Mouse (Mus musculus): ENCODE data around the gene Lep.
A peak's percentile ranks its signal among the peaks of the same experiment; 100 is the strongest.

The Lep gene

DNA sequence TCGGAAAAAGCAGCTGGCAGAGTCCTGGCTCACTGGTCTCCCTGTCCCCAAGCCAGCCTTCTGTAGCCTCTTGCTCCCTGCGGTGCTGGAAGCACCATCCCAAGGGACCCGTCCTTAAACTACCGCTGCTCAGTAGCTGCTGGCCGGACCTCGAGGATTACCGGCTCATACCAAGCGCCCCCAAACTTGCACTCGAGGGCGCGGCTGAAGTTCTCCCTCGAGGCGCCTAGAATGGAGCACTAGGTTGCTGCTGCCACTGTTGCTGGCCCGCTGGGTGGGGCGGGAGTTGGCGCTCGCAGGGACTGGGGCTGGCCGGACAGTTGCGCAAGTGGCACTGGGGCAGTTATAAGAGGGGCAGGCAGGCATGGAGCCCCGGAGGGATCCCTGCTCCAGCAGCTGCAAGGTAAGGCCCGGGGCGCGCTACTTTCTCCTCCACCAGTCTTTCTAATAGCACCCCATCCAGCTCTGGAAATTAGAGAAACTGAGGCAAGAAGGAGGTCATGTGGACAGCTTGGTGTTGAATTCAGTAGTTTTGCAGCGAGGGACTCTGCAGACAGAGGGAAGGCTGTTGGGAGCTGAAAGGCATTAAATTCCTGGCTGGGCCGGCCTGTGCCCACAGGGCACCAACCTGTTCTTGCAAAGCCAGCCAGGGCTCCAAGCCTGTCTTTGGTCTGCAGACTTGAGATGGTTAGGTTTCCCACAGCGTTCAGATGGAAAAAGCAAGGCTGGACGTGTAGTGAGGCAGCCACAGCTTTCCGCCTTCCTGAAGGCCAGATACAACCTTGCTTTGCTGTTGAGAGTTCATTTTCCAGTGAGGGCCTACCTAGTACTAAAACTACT lies at the start of gene Lep:
TSS of gene Lep (plus strand) at position 375 of the 840 bp plus-strand sequence.
- no peak for ATAC-seq (ENCODE audit: low TSS enrichment)

DNA sequence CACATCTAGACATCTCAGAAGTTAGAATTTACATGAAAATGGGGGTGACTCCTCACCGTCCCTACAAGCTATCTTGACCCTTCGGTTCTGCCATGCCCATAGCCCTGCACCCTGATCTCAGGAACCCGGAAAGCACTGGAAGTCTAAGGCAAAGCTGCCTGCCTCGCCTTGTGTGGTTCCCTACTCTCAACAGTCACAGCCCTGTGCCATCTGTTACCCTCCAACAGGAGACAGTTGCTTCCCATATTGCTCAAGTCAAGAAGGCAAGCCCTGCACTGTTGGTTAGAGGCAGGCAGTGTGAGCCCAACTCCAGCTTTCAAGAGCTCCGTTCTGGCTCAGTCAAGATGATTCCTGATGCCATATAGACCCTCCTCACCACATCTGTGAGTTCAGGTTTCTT lies 48.4 kb upstream of the Lep start:
- no peak for ATAC-seq (ENCODE audit: low TSS enrichment)

DNA sequence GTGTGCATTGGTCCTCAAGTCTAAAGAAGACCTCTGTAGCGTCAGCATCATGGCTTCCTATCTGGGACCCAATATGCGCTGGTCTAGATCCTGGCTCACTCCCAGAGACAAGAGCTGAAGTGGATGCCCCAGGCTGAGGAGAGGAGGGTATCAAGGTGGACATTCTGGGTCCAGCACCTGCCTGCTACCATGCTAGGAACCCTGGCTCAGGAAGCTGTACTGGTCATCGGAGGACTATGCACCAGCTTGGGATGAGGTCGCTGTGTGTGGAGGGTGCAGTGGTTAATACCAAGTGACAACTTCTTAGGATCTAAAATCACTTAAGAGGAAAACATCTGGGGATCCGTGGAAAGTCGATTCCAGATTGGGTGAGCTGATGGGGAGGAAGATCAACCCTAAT lies 46.8 kb upstream of the Lep start:
- no peak for ATAC-seq (ENCODE audit: low TSS enrichment)

DNA sequence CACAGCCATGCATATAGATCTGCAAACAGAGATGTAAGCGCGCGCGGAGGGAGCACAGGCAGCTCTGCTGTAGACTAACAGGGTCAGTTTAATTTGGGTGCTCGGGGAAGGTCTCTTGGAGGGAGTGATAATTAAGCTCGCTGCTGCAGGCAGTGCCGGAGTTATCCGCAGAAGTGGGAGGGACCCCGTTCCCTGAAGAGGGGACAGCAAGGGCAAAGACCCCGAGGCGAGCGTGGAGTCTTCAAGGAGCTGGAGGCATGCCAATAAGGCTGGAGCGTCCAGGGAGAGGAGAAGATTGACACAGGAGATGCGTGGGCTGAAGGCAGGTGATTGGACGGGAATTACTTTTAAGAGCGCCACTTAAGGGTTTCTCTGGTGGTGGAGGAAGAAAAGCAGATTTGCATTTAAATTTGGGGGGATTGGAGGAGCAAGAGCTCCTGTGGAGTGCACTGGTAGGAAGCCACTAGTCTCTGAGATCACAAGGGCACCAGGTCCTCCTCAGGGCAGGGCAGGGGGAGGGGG lies 43.1 kb upstream of the Lep start:
- ATAC-seq (ENCODE audit: low TSS enrichment): peak; percentile 32

DNA sequence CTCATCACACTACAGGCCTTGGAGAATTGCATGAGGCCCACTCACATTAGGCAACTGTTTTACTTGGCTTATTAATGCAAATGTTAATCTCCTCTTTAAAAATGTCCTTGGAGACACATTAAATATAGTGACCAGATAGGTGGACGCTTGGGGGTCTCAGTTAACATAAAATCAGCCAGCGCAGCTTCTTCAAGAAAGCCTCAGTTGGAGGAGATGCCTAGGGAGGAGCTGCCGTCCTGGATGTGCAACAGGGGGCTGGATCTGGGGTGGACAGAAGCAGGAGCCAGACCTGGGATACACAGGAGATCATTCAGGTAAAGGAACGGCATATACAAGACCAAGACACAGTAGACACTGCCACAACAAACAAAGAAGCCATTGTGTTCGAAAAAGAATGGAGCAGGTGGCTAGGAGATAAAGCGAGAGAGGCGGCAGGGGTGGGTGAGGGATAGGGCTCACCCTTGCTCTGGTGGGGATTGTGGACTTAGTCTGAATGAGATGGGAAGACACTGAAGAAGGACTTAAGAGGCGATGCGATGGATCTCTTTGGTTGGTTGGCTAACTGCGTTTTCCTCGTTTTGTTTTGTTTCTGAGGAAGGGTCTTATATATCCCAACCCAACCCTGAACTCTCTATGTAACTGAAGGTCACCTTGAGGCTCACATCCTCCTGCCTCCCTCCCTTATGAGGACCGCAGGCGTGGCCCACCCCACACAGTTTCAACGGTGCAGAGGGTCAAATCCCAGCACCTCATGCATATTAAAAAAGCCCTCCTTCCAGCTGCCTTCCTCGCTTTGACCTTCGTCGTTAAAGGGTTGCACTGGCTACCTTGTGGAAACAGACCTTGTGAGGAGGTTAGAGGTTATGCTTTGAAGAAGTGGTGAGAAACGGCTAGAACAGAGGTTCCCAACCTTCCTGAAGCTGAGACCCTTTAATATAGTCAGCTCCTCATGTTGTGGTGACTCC lies 40.0 kb upstream of the Lep start:
- ATAC-seq (ENCODE audit: low TSS enrichment): no peak

DNA sequence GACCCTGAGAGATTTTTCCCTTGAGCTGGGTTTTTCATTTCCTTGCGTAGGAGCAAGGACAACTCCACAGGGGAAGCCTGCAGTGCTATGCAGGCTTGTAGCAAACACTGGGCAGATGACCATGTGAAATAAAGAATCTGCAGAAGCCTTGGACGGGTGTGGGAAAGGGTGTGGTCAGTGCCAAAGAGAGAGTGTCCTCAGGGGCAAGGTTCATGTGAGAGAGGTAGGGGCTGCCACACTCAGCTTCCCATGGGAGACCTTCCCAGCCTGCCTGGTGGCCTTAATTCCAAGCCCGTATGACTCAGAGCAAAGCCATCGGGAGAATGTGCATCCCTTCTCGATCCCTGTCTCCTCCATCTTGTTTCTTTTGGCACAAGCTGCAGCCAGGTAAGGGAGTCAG lies 39.1 kb upstream of the Lep start:
- ATAC-seq (ENCODE audit: low TSS enrichment): no peak

DNA sequence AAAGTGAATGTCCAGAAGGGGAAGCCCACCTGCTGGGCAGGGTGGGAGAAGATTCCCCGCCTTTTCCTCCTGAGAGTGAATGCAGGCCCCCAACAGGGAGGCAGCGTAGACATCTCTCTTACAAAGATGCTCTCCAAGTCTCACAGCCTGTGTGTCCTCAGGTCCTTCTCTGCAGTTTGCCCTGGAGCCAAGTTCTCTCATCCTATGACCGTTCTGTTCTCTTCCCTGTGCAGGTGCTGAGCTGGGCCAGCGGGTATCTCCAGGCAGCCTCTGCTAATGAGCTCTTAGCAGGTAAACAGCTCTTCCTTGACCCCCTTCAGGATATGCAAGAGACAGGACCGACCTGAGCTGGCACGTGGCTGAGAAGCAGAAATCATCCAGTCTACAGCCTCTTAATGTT lies 38.5 kb upstream of the Lep start:
- ATAC-seq (ENCODE audit: low TSS enrichment): no peak

DNA sequence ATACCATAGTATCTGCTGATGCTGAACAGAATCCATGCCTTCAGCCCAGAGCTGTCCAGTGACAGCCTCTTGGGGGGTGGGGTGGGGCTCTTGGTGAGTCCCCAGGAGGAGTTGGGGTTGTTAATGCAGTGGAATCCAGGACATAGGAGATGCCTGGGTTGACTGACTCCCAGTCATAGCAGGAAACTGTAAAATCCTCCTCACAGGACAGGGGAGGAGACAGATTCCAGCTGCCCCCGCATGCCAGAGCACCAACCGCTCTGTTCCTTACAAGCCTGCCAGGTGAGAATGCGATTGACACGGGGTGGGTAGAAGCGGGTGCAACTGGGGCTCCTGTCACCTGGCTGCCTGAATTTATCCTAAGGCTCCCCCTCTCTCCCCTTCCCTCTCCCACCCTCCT lies 37.9 kb upstream of the Lep start:
- peak; percentile 33 for ATAC-seq (ENCODE audit: low TSS enrichment)

DNA sequence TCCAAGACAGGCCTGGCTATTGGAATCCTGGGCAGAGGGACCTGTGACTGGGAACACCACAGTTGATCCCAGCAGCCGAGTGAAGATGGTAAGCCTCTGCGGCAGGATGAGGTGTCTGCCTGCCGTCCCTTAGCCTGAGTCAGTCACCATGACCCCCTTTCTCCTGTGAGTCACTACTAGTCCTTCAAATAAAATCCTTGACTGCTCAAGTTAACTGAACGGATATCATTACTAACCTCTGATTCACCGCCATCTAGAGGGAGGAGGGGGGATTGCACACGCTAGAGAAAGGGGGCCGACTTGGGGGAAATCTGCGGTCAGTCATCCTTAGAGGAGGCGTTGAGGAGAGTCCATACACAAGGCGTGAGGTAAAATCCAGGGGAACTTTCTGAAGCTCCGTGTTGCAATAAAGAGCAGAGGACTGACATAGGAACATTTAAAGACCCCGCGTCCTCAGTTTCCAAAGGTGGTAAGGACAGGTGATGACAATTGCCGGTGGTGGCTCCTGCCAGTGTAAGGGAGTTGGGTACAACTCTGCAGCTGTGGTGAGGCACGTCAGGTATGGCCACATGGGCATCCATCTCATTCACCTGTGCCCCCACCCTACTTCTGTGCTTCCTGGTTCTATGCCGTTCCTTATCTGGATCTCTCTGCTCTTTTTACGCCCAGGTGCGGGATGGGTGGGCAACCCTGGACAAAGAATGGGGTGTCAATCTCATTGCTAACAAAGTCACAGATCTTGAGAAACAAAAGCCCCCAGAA lies 36.6 kb upstream of the Lep start:
- peak; percentile 33; the same call in 1 of the 2 replicates for ATAC-seq (ENCODE audit: low TSS enrichment)

DNA sequence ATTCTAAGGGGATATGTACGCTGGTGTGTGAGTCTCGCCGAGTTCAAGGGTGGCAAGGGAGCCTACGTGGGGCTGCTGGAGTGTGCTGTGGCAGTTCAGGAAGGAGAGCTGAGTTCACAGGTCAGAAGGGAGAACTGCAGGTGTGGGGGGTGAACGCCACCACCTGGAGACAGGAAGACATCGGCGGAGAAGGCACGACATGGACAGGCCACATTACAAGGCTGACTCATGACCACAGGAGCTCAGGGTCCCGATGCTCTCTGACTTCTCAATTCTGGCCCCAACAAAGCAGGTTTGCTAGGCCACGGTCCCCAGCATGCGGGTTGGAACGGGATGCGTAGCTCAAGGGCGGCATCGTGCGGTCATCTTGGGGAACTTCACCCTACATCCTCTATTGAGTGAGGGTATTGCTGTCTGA lies 36.0 kb upstream of the Lep start:
- ATAC-seq (ENCODE audit: low TSS enrichment): peak; percentile 42

DNA sequence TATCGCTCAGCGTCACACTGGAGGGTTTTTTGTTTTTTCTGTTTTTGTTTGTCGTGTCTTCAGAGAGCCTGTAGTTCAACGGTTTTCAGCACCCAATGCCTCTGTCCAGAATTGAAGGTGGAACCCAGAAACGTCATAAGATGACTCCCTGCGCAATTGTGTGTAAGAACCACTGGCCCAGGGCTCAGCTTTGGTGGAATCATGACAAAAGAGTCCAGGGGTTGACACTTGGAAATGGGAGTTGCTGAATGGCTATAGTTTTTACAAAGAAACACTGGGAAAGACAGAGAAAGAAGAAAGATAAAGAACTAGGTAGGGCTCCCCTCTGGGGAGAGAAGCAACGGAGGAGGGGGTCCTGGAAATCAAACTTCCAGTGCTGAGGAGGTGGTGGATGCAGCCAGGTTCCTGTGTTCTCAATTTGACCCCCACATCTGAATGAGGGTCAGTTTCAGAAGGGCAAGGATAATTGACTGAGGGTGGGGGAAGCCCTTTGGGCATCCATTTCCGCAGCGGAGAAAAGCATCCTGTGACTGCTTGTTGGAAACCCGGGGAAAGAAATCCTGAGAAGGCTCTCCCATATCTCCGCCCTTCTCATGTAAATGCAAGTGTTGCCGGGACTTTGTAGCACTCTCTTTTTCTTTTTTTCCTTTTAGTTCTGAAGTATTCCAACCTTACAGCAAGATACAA lies 34.1 kb upstream of the Lep start:
- ATAC-seq (ENCODE audit: low TSS enrichment): no peak

DNA sequence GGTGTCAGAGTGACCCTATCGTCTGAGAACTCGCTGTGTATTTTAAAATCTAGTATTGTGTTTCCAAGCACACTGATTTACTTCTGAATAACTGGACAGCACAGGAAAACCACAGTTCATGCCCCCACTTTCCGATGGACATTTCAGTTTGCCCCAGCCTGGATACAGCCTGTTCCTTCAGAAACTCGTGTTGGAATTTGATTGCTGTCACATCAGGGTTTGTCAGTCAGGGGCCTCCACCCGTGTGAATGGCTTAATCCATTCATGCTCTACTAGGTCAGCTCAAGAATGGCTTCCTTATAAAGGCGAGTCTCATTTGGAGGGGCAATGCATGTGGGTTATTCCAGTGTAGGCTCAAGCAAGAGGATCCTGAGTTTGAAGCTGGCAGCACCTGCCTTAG lies 33.3 kb upstream of the Lep start:
- ATAC-seq (ENCODE audit: low TSS enrichment): no peak

DNA sequence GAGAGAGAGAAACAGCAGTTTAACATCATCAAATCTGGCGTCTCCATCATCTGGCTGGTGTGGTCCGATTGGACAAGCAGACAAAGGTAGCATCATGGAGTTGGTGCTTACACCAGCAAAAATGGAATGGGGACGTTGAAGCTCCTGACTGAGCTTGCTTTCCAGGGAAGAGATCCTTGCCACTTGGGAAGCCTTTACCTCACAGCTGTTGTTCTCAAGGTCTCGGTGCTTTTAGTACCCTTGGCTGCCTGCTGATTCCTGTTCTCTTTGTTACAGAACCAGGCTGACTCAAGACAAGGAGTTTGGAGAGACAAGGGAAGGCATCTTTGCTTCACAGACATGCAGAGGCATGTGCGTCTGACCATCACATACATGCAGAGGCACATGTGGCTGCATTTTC lies 31.9 kb upstream of the Lep start:
- ATAC-seq (ENCODE audit: low TSS enrichment): no peak

DNA sequence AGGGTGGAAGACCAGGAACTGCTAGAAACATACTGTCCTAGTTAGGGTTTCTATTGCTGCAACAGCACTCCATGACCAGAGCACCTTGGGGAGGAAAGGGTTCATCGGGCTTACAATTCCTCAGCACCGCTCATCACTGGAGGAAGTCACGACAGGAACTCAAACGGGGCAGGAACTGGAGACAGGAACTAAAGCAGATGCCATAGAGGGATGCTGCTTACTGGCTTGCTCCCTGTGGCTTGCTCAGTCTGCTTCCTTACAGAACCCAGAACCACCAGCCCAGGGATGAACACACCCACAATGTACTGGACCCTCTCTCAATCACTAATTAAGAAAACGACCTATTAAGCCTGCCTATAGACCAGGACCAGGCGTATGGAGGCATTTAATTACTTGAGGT lies 30.5 kb upstream of the Lep start:
- ATAC-seq (ENCODE audit: low TSS enrichment): peak; percentile 58; the same call in 1 of the 2 replicates

DNA sequence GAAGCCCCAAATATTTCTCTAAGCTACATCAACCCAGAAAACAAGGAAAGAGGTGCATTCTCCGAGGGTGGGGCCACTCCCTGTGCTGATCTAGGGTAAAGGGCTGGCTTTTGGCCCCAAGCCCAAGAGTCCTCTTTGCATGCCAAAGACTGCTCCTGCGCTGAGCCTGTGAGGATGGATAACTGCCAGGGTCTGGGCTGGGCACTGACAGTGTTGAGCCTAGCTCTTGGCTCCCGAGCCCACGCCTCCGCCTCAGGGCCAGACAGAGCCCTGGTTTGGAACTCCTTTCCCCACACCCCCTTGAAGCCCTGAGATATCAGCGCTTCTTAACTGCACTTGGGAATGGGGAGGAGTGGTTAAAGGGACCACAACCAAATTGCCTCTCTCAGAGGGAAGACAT lies 28.8 kb upstream of the Lep start:
- 0 out of 2 replicates have a peak, but pooled peaks have one; percentile 10 for ATAC-seq (ENCODE audit: low TSS enrichment)

DNA sequence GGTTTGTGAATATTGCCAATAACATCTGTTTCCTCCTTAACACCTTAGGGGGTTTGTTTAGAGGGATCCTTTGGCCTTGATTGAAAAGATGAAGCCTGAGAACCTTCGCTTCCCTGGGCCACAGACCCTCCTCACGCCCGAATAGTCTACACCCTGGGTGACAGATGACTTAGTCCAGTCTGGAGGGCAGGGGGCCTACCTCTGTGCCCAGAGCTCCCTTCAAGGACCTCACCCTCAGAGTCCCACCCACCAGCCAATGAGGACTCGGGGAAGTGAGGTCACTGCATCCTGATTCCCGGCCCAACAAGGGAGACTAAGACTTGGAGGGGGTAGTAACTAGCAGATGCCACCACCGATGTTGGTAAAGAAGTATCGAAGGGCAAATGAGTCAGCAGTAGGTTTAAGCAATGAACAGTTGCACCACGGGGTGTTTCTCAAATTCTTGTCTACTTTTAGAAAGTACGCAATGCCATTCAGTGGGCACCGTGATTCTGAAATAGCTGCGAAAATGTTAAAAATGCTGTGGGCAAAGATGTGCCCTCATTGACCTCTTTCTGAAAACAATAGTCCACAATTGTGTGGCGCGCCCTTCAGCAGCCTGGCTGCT lies 28.2 kb upstream of the Lep start:
- no peak for ATAC-seq (ENCODE audit: low TSS enrichment)

DNA sequence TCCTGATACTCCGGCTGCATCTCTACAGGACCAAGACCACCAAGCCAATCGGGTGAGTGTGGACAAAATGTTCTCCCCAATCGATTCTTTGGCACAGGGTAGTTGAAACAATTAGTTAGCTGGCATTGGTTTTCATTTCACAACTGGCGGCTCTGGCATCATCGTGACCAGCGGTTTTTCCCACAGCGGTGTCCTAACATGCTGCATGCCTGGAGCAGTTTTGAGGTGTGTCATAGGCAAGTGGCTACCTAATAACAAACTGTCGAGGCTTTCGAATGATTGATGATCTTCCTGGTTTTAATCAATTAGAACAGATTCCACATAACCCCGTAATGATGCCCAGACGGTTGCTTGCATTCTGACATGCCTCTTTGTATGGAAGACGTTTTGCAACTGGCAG lies 27.6 kb upstream of the Lep start:
- no peak for ATAC-seq (ENCODE audit: low TSS enrichment)

DNA sequence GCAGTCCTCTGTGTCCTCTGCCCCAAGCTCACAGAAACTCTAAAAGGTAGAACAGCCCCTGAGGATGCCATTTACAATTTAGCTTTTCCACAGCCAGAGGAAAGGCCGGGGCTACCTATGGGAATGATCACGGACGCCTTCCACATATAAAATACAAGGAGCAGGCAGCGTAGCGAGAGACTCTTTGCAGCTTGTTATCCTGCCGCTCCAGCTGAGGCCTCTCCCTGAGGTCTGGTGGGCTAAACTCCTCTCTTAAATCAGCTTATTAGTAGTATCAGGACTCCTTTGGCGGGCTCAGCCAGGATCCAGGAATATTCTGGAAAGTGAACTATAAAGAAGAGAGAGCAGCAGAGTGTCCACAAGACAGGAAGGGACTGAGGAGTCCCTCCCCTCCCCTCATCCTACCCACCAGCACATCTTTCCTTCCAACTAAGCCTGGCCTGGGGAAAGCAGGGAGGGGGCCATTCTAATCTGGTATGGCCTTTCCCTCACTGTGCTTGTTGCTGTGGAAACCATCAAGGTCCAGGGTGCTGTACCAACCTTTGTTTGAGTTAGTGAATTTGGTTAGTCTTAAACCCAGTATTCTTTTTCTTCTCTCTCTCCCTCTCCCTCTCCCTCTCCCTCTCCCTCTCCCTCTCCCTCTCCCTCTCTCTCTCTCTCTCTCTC lies 25.9 kb upstream of the Lep start:
- ATAC-seq (ENCODE audit: low TSS enrichment): no peak

DNA sequence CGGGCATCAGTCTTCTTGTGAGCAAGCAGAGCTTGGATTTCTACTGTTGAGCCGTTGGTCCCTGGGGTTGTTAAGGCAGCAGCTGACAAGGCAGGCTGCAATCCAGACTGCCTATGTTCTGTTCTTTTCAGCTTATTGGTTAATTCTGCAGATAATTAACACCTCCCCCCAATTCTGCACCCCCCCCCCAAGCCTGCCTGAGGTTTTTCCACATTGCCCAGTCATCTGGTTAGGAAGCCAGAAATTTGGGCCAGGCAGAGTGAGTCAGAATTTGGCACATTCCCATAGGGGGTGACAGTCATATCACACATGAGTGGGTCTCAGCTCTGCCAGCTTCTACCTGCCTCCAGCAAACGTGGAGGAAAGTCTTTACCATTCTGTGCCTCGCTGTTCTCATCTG lies 23.3 kb upstream of the Lep start:
- peak; percentile 61 for ATAC-seq (ENCODE audit: low TSS enrichment)

DNA sequence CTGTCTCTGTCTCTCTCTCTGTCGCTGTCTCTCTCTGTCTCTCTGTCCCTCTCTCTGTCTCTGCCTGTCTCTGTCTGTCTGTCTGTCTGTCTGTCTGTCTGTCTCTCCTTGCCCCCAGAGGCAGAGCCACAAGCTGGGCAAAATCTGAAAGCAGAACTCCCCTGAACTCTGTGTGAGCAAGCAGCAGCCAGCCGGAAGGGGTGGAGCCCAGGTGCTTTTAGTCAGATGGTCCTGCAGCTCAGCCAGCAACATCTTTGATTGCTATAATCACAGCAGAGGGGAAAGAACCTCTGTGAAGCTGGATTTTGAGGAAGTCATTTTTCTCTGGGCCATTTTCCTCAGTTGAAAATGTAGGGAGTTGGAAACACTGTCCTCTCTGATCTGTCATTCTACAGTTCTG lies 19.8 kb upstream of the Lep start:
- no peak for ATAC-seq (ENCODE audit: low TSS enrichment)

All from frontal cortex, adult (tissue).